Mouse (Mus musculus) CD4-positive, CD25-positive, alpha-beta regulatory T cell, adult 4 months (primary cell): Measurements from ENCODE around the gene Il3. TPM values are rescaled to one million over a fixed set of nuclear protein-coding genes. Genes with fewer than 3 reads are reported as not detected.

Experiments used
- ATAC-seq: one replicate; pipeline ENCODE4 v1.8.0; 2017
- polyA plus RNA-seq, 2 experiments: library from polyadenylated mRNA; unstranded; fragments of 100-300 nt; shearing (Covaris generic); gene quantifications; one replicate each; pipeline ENCODE4 v1.2.1; 2017

Gene Il3
- polyA plus RNA-seq, 2 experiments from 2014 or later = not detected

DNA sequence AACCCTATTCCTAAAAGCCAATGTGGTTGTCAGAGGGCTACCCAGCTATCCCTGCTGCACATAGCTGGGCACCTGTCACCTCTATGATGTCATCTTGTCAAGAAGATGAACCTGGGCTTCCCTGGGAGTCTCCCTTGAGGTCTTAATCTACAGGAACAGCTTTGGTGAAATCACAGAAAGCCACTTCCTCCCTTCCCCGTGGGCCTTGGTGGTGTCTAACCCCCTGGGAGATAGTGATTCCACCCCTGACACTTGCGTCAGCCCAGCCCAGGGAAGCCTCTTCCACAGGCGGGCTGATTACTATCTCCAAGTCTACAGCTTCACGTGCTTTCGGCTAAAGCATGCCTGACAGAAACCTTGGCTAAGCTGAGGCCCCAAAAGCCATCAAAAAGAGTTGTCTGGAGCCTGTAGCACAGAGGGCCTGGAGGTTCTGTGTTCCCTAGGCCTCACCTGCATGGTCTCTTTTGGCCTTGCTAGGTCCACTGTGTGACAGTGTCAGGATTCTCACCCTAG, 4.4 kb upstream of the Il3 start:
- ATAC-seq = no peak

DNA sequence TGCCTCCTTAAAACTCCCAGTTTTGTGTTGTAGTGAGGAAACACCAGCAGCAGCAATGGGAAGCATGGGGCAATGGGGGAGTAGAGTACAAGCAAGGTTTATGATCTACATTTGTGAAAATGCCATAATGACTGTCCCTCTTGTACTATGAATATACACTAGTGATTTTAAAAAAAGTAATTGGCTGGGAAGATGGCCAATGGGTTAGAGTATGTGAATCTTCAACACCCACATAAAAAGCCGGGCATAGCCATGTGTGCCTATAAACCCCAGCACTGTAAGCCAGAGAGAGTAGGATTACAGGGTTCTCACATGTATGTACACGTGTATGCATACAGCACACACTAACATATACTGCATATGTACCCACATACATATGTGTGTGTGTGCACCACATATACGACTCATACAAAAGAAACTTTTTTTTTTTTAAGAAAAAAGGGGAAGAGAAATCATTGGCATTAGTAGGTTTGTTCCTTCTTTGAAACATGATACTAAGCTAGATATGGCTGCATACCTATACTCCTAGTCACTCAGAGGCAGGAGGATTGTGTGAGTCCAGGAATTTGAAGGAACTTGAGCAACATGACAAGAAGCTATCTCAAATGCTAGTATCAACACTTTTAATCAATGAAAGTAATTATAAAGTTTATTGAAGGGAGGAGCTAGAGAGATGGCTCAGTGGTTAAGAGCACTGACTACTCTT, 2.3 kb upstream of the Il3 start:
- no peak for ATAC-seq

GRCm38 (mm10) chr11:54264542-54264941, 2.5 kb downstream of the Il3 start:
- peak; percentile 39 for ATAC-seq

GRCm38 (mm10) chr11:54263405-54264031, 3.6 kb downstream of the Il3 start:
- no peak for ATAC-seq

GRCm38 (mm10) chr11:54256624-54257376, 10.3 kb downstream of the Il3 start:
- ATAC-seq = peak; percentile 60

GRCm38 (mm10) chr11:54254114-54254513, 13.0 kb downstream of the Il3 start:
- ATAC-seq = no peak

GRCm38 (mm10) chr11:54250575-54250974, 16.5 kb downstream of the Il3 start:
- ATAC-seq = no peak

GRCm38 (mm10) chr11:54249748-54250147, 17.3 kb downstream of the Il3 start:
- ATAC-seq = no peak

- ATAC-seq = peak; percentile 51
Observed at GRCm38 (mm10) chr11:54248940-54249717, 17.9 kb downstream of the Il3 start, which contains the start of gene Csf2. Gene Csf2, minus strand, starts transcription at chr11:54249667.

DNA sequence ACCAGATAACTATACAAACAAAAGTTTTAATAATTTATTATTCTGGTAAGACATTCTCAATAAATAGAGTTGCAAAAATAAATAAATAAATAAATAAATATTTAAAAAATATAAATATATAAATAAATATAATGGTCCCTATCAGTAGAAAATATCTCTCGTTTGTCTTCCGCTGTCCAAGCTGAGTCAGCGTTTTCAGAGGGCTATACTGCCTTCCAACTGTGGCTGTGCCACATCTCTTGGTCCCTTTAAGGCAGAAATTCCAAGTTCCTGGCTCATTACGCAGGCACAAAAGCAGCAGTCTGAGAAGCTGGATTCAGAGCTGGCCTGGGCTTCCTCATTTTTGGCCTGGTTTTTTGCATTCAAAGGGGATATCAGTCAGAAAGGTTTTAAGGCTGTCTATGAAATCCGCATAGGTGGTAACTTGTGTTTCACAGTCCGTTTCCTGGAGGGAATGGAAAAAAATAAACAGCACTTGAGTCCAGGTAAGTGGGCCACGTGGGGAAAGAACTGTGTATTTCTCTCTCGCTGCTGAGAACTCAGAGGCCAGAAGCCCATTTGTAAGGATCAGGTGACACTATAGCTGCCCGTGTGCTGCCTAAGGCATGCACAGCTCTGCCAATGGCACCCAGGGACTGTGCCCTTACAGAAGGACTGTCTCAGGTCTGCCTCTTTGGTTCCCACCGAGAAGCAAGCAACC, 19.7 kb downstream of the Il3 start:
- ATAC-seq = no peak

DNA sequence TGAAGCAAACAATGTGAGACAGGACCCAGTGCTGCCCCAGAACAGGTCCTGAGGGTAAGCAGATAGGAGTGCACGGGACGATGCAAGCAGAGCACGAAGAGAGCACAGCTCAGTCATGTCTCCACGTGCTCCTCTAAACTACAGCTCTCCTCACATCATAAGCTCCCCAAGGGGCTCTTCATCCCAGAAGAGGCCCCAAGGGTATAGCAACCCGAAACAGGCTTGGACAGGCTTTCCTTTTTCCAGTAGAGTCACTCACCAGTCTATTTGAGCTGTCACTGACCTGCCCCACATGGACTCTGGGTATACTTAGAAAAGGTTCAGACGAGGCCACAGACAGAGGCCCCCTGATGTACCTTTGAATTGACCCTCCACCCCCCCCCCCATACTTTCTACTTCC, 22.6 kb downstream of the Il3 start:
- ATAC-seq = no peak

DNA sequence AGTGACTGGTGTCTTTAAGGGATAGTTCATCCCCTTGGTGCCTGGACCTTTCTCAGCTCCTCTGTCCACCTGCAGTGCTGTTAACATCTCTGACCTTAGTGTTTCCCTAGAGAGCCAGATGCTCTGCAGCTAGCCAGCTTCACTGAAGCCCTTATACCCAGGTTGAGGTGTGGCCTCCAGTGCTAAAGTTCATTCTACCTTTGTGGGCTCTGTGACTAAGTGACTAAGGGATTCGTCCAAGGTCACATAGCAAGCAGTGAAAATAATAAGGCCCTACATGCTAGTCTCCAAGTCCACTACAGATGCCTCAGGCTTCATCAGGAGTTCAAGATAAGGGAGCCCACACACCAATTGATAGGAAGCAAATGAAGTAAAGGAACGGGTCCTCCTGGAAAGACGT, 24.6 kb downstream of the Il3 start:
- ATAC-seq = no peak

DNA sequence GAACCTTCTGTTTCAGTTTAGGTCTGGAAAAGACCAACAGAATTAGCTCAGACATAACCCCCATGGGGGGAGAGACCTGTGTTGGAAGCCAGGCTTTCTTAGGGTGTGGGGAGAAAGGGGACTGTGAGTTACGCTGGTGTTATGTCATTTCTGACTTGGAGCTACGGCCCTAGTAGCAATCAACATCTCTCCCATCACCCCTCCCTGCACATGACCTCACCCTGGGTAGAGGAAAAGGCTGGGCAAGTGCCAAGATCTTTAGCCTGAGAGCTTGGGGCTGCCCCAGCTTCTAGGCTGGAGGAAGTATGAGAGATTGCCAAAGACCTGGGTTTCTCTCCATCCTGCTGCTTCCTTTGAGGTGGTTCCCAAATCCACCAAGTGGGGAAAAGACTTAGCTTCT, 30.1 kb downstream of the Il3 start:
- ATAC-seq = no peak

DNA sequence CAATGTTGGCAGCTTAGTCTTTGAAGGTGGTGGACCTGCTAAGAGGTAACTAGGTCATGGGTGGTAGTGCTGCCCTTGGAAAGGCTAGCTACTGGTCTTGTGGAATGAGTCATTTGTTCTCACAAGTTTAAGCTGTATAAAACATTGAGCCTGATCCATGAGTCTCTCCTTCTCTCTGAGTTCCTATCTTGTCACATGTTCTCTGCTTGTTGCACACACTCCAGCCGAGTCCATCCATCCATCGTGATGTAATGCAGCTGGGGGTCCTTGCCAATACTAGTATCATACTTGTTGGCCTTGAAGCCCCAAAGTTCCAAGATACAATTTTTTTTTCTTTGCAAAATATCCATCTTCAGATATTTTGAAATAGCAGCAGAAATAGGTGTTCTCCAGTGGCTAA, 39.6 kb downstream of the Il3 start:
- ATAC-seq = no peak

GRCm38 (mm10) chr11:54224475-54224986, 42.5 kb downstream of the Il3 start:
- ATAC-seq = no peak

- ATAC-seq = no peak
Observed at GRCm38 (mm10) chr11:54223637-54224474, 43.2 kb downstream of the Il3 start.

GRCm38 (mm10) chr11:54219903-54220740, 47.0 kb downstream of the Il3 start:
- no peak for ATAC-seq

DNA sequence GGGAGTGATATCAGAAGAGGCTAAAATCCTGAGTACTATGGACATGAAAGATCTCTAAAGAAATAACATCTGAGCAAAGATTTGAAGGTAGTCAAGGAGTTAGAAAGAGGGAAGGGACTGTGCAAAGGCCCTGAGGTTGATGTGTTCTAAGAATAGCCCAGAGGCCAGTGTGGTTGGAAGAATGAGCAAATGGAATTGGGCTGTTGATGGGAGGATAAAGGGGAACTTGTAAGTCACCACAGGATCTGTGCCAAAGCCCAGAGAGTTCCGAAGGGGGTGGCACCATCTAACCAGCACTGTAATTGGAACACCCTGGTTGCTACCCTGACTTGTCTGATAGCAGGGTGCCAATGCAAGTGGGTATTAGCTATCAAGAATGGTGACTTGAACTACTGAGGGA, 47.9 kb downstream of the Il3 start:
- no peak for ATAC-seq

DNA sequence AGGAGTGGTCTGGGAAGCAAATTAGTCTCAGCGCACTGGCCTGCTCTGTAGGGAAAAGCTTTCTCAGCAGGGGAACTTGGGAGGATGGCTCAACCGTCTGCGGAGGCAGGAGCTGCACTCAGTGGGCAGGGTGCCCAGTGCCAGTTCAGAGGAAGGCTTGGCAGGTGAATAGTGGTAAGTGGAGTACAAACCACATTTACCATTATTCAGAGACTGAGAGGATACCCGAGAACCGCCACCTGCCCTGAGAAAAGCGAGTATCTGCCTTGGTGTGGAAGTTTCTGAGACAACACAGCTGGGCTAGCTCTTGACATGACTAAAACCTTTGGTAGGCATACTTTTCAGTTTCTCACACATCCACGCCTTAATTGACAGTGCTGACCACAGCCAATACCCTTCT, 49.7 kb downstream of the Il3 start:
- no peak for ATAC-seq

GRCm38 (mm10) chr11:54216091-54216490, 51.0 kb downstream of the Il3 start:
- ATAC-seq = no peak
